Mouse (Mus musculus): ENCODE data around the gene Olfr992. TPM values are rescaled to one million over a fixed set of nuclear protein-coding genes. Genes with fewer than 3 reads are reported as not detected.
"Not testable (repeated sequence)": the region's sequence is repeated elsewhere in the genome, so short reads cannot be mapped to it uniquely, and the experiment has no call there.

Olfr992 gene
- not detected in 2 replicates for polyA plus RNA-seq (2015; fragmentation: Nextera tagmentation; extraction: Ambion mirVana)

GRCm38 (mm10) chr2:85409369-85409768 lies at the start of gene Olfr992:
Gene Olfr992, minus strand, starts transcription at chr2:85409469.
- ATAC-seq, result no peak
- Histone ChIP-seq H3K27ac (ENCODE audit: low read length) (no peak within 1 kb of the TSS), H3K4me1 (ENCODE audit: control insufficient read depth, insufficient read depth, low read length) (no peaks in the 10 kb centered on the region), H3K4me3 (ENCODE audit: low read length) (no peak within 1 kb of the TSS), H3K36me3 (ENCODE audit: control insufficient read depth, insufficient read depth, low read length) (no peaks in the 10 kb centered on the region), H3K9ac (ENCODE audit: low read depth, low read length) (no peak within 1 kb of the TSS), H3K9me3 (ENCODE audit: control insufficient read depth, low read length) (no peaks in the 10 kb centered on the region), H3K4me2 (ENCODE audit: low read depth, low read length) (no peak within 1 kb of the TSS), H3K27me3 (replicated peaks; ENCODE audit: control insufficient read depth, insufficient read depth, low read length) (no peaks in the 10 kb centered on the region)
- 30% methylated on average over 2 of the region's 2 CpGs for WGBS

GRCm38 (mm10) chr2:85443539-85443938 lies 34.3 kb upstream of the Olfr992 start, which contains the start of gene Olfr995:
Gene Olfr995, minus strand, starts transcription at chr2:85443639.
- no peak within 1 kb of the TSS for H3K27ac ChIP-seq (ENCODE audit: low read length)
- H3K4me2 ChIP-seq (ENCODE audit: low read depth, low read length), result no peak within 1 kb of the TSS
- H3K27me3 ChIP-seq (replicated peaks; ENCODE audit: control insufficient read depth, insufficient read depth, low read length), result no peaks in the 10 kb centered on the region
- WGBS, result 38% methylated on average over 1 of the region's 1 CpGs
- H3K4me1 ChIP-seq (ENCODE audit: control insufficient read depth, insufficient read depth, low read length), result no peaks in the 10 kb centered on the region
- no peaks in the 10 kb centered on the region for H3K9me3 ChIP-seq (ENCODE audit: control insufficient read depth, low read length)
- no peaks in the 10 kb centered on the region for H3K36me3 ChIP-seq (ENCODE audit: control insufficient read depth, insufficient read depth, low read length)
- H3K4me3 ChIP-seq (ENCODE audit: low read length), result no peak within 1 kb of the TSS
- no peak for ATAC-seq
- H3K9ac ChIP-seq (ENCODE audit: low read depth, low read length), result no peak within 1 kb of the TSS

GRCm38 (mm10) chr2:85442546-85442945 lies 33.3 kb upstream of the Olfr992 start:
- no peak overlapping the region for H3K27ac ChIP-seq (ENCODE audit: low read length)
- no peaks in the 10 kb centered on the region for H3K9me3 ChIP-seq (ENCODE audit: control insufficient read depth, low read length)
- no peak overlapping the region for H3K4me3 ChIP-seq (ENCODE audit: low read length)
- no peak for ATAC-seq
- H3K4me1 ChIP-seq (ENCODE audit: control insufficient read depth, insufficient read depth, low read length), result no peaks in the 10 kb centered on the region
- no peak overlapping the region for H3K4me2 ChIP-seq (ENCODE audit: low read depth, low read length)
- no peak overlapping the region for H3K9ac ChIP-seq (ENCODE audit: low read depth, low read length)
- H3K36me3 ChIP-seq (ENCODE audit: control insufficient read depth, insufficient read depth, low read length), result no peaks in the 10 kb centered on the region
- no peaks in the 10 kb centered on the region for H3K27me3 ChIP-seq (replicated peaks; ENCODE audit: control insufficient read depth, insufficient read depth, low read length)

DNA sequence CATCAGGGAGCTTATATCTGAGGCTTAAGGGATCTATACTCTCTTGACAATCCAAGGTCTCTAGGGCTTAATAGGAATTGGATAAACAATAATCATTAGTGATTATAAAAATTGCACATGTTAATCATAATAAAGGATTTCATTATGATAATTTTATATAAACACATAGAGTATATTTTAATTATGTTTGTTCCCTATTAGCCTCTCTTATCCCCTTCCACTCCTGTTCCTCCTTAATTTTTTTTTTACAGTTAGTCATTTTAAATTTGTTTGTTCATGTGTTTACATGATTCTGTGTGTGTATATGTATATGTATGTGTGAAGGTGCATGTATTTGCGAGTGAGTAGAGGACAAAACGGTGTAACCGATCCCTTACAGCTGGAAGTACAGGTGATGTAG lies 27.1 kb upstream of the Olfr992 start, which contains the start of gene Olfr994:
Gene Olfr994, minus strand, starts transcription at position 101 of the 400 bp plus-strand sequence.
- no peak for ATAC-seq
- Histone ChIP-seq H3K36me3 (ENCODE audit: control insufficient read depth, insufficient read depth, low read length) (no peaks in the 10 kb centered on the region), H3K4me3 (ENCODE audit: low read length) (no peak within 1 kb of the TSS), H3K27me3 (replicated peaks; ENCODE audit: control insufficient read depth, insufficient read depth, low read length) (no peaks in the 10 kb centered on the region), H3K9me3 (ENCODE audit: control insufficient read depth, low read length) (no peaks in the 10 kb centered on the region), H3K9ac (ENCODE audit: low read depth, low read length) (no peak within 1 kb of the TSS), H3K4me1 (ENCODE audit: control insufficient read depth, insufficient read depth, low read length) (no peaks in the 10 kb centered on the region), H3K4me2 (ENCODE audit: low read depth, low read length) (no peak within 1 kb of the TSS), H3K27ac (ENCODE audit: low read length) (no peak within 1 kb of the TSS)
- 93% methylated on average over 3 of the region's 3 CpGs for WGBS

- no peak overlapping the region for H3K27ac ChIP-seq (ENCODE audit: low read length)
Observed at GRCm38 (mm10) chr2:85425893-85426292, 16.6 kb upstream of the Olfr992 start.

DNA sequence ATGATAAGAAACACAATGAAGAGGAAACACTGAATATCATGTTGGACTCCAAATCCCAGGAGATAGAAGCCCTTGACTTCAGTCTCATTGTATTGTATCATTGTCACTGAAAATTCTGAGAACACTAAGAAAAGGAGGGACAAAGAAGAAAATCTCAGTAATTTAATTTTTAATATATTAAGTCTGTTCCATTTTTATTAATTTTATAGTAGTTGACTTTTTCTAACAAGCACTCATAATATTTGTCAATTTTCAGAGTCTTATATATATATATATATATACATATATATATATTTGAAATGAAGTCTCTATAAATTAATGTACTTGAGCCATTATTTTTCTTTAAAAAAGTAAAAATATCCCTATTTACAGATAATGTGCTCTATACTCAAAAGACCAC lies 5.5 kb upstream of the Olfr992 start, which contains the start of gene Olfr993:
Gene Olfr993, minus strand, starts transcription at position 101 of the 400 bp plus-strand sequence.
- no peak within 1 kb of the TSS for H3K27ac ChIP-seq (ENCODE audit: low read length)
- H3K4me3 ChIP-seq (ENCODE audit: low read length), result no peak within 1 kb of the TSS
- no peak within 1 kb of the TSS for H3K9ac ChIP-seq (ENCODE audit: low read depth, low read length)
- no peaks in the 10 kb centered on the region for H3K36me3 ChIP-seq (ENCODE audit: control insufficient read depth, insufficient read depth, low read length)
- no peaks in the 10 kb centered on the region for H3K27me3 ChIP-seq (replicated peaks; ENCODE audit: control insufficient read depth, insufficient read depth, low read length)
- no peak for ATAC-seq
- H3K4me1 ChIP-seq (ENCODE audit: control insufficient read depth, insufficient read depth, low read length), result no peaks in the 10 kb centered on the region
- H3K4me2 ChIP-seq (ENCODE audit: low read depth, low read length), result no peak within 1 kb of the TSS
- H3K9me3 ChIP-seq (ENCODE audit: control insufficient read depth, low read length), result no peaks in the 10 kb centered on the region

More at GRCm38 (mm10) chr2:85425893-85426292, 16.6 kb upstream of the Olfr992 start:
- Histone ChIP-seq H3K27me3 (replicated peaks; ENCODE audit: control insufficient read depth, insufficient read depth, low read length) (no peaks in the 10 kb centered on the region), H3K4me2 (ENCODE audit: low read depth, low read length) (no peak overlapping the region), H3K9ac (ENCODE audit: low read depth, low read length) (no peak overlapping the region), H3K4me1 (ENCODE audit: control insufficient read depth, insufficient read depth, low read length) (no peaks in the 10 kb centered on the region), H3K9me3 (ENCODE audit: control insufficient read depth, low read length) (no peaks in the 10 kb centered on the region), H3K36me3 (ENCODE audit: control insufficient read depth, insufficient read depth, low read length) (no peaks in the 10 kb centered on the region), H3K4me3 (ENCODE audit: low read length) (no peak overlapping the region)
- no peak for ATAC-seq
- 88% methylated on average over 1 of the region's 1 CpGs for WGBS

DNA sequence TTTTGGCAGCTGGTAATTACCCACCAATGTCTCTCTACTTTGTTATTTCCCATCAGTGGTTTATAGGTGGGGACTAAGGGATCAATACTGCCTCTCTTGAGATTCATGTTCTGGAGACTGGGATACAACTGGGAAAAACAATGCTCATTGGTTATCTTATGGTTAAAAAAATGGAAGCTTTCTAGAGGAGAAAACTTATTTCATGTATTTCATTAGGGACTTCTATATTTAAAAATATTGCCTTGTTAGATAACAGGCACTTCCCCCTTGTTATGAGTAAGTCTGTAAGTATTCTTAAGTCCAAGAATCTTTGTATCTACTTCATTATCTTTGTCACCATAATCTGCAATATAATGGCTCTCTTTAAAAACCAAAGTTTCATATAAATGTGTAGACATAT lies 46.1 kb downstream of the Olfr992 start, which contains the start of gene Olfr988:
Gene Olfr988, minus strand, starts transcription at position 101 of the 400 bp plus-strand sequence.
- not testable (repeated sequence) for H3K27ac ChIP-seq (ENCODE audit: low read length); H3K4me3 ChIP-seq (ENCODE audit: low read length); H3K9me3 ChIP-seq (ENCODE audit: control insufficient read depth, low read length); H3K4me2 ChIP-seq (ENCODE audit: low read depth, low read length); H3K27me3 ChIP-seq (replicated peaks; ENCODE audit: control insufficient read depth, insufficient read depth, low read length); H3K36me3 ChIP-seq (ENCODE audit: control insufficient read depth, insufficient read depth, low read length); H3K9ac ChIP-seq (ENCODE audit: low read depth, low read length); ATAC-seq; H3K4me1 ChIP-seq (ENCODE audit: control insufficient read depth, insufficient read depth, low read length)

Other genes starting within 250 kb of the Olfr992 start
- 3.4 and 4.0 TPM in 2 replicates for gene Lrrc55, start 212.3 kb downstream of the Olfr992 start, polyA plus RNA-seq (2015; fragmentation: Nextera tagmentation; extraction: Ambion mirVana)
- gene Olfr987, start 70.2 kb downstream of the Olfr992 start, polyA plus RNA-seq (2015; fragmentation: Nextera tagmentation; extraction: Ambion mirVana), result not detected in 2 replicates
- not detected in 2 replicates for gene Olfr988, start 46.2 kb downstream of the Olfr992 start, polyA plus RNA-seq (2015; fragmentation: Nextera tagmentation; extraction: Ambion mirVana)
- not detected in 2 replicates for gene Olfr993, start 5.4 kb upstream of the Olfr992 start, polyA plus RNA-seq (2015; fragmentation: Nextera tagmentation; extraction: Ambion mirVana)
- gene Olfr994, start 27.0 kb upstream of the Olfr992 start, polyA plus RNA-seq (2015; fragmentation: Nextera tagmentation; extraction: Ambion mirVana), result not detected in 2 replicates
- gene Olfr995, start 34.2 kb upstream of the Olfr992 start, polyA plus RNA-seq (2015; fragmentation: Nextera tagmentation; extraction: Ambion mirVana), result not detected in 2 replicates
- 0.09 TPM in 1 of 2 replicates, not detected in the other for gene 4833423E24Rik, start 109.6 kb upstream of the Olfr992 start, polyA plus RNA-seq (2015; fragmentation: Nextera tagmentation; extraction: Ambion mirVana)
- not detected in 2 replicates for gene Olfr996, start 169.7 kb upstream of the Olfr992 start, polyA plus RNA-seq (2015; fragmentation: Nextera tagmentation; extraction: Ambion mirVana)
- gene Olfr998, start 179.5 kb upstream of the Olfr992 start, polyA plus RNA-seq (2015; fragmentation: Nextera tagmentation; extraction: Ambion mirVana), result not detected in 2 replicates
- not detected in 2 replicates for gene Olfr1000, start 202.4 kb upstream of the Olfr992 start, polyA plus RNA-seq (2015; fragmentation: Nextera tagmentation; extraction: Ambion mirVana)
- not detected in 2 replicates for gene Olfr1002, start 241.2 kb upstream of the Olfr992 start, polyA plus RNA-seq (2015; fragmentation: Nextera tagmentation; extraction: Ambion mirVana)